Mouse (Mus musculus) midbrain, embryonic 10.5 days (tissue): ENCODE measurements around the gene Hsd17b2. TPM values are rescaled to one million over a fixed set of nuclear protein-coding genes. Genes with fewer than 3 reads are reported as not detected.

Source experiments
- DNase-seq: peaks from one replicate; pipeline ENCODE4 v3.0.0-alpha.2; 2017; ENCODE audit warnings: low spot score
- H3K27ac ChIP-seq: fragments of 300-500 bp; sonication (generic); replicated peaks from 2 replicates; pipeline ENCODE4 v1.5.1; 2016; ENCODE audit warnings: mild to moderate bottlenecking
- H3K27me3 ChIP-seq: fragments of 300-500 bp; sonication (generic); 2 replicates; pipeline ENCODE4 v1.6.1; 2016; ENCODE audit warnings: low read depth, mild to moderate bottlenecking; ENCODE audit not compliant: poor library complexity, severe bottlenecking
- H3K36me3 ChIP-seq: fragments of 300-500 bp; sonication (generic); 2 replicates; pipeline ENCODE4 v1.6.1; 2016; ENCODE audit warnings: mild to moderate bottlenecking, moderate library complexity
- H3K4me1 ChIP-seq: fragments of 300-500 bp; sonication (generic); 2 replicates; pipeline ENCODE4 v1.6.1; 2016
- H3K4me3 ChIP-seq: fragments of 300-500 bp; sonication (generic); 2 replicates; pipeline ENCODE4 v1.5.1; 2016; ENCODE audit warnings: mild to moderate bottlenecking, moderate library complexity
- H3K9me3 ChIP-seq: fragments of 300-500 bp; sonication (generic); replicated peaks from 2 replicates; pipeline ENCODE4 v1.6.1; 2016; ENCODE audit warnings: mild to moderate bottlenecking
- WGBS: fragments of 180-500 bp; shearing (Covaris S2); methylation state at CpG from one replicate; pipeline ENCODE4 v1.1.7; 2016; 5-methylcytosine and 5-hydroxymethylcytosine counted together
- polyA plus RNA-seq: library from polyadenylated mRNA; unstranded; fragments of >200 nt; fragmentation: Nextera tagmentation; extraction: Ambion mirVana; gene quantifications from 2 replicates; pipeline ENCODE4 v1.2.1, GENCODE M21; 2016

Gene Hsd17b2
- polyA plus RNA-seq, 1 experiment from 2014 or later = 0.17 TPM

GRCm38 (mm10) chr8:117786428-117786827 is 84.7 kb downstream of the Hsd17b2 start:
- no peak for DNase-seq
- Histone ChIP-seq H3K27me3 (no peaks in the 10 kb centered on the region), H3K9me3 (peaks cover 15% of the 10 kb centered on the region), H3K36me3 (peaks cover 51% of the 10 kb centered on the region), H3K4me1 (no peaks in the 10 kb centered on the region), H3K4me3 (no peak overlapping the region), H3K27ac (no peak overlapping the region)
- 87% methylated on average over 3 of the region's 3 CpGs for WGBS

- H3K9me3 ChIP-seq = peaks cover 4% of the 10 kb centered on the region; the same call in 1 of the 2 replicates
- H3K4me1 ChIP-seq = peaks cover 10% of the 10 kb centered on the region; the same call in 1 of the 2 replicates
- no peak overlapping the region for H3K4me3 ChIP-seq
- DNase-seq = peak; percentile 34
- H3K27ac ChIP-seq = no peak overlapping the region
- WGBS = 78% methylated on average over 19 of the region's 19 CpGs
- peaks cover 100% of the 10 kb centered on the region for H3K36me3 ChIP-seq
- no peaks in the 10 kb centered on the region for H3K27me3 ChIP-seq
These were observed 91.0 kb downstream of the Hsd17b2 start for GRCm38 (mm10) chr8:117792616-117793144.

GRCm38 (mm10) chr8:117794581-117794980 is 92.9 kb downstream of the Hsd17b2 start:
- Histone ChIP-seq H3K4me1 (peaks cover 10% of the 10 kb centered on the region; the same call in 1 of the 2 replicates), H3K9me3 (no peaks in the 10 kb centered on the region), H3K27ac (no peak overlapping the region), H3K4me3 (no peak overlapping the region), H3K27me3 (no peaks in the 10 kb centered on the region), H3K36me3 (peaks cover 100% of the 10 kb centered on the region)
- DNase-seq = no peak
- WGBS = 93% methylated on average over 10 of the region's 10 CpGs

- Histone ChIP-seq H3K9me3 (no peaks in the 10 kb centered on the region), H3K4me3 (no peak overlapping the region), H3K4me1 (peaks cover 25% of the 10 kb centered on the region), H3K27me3 (no peaks in the 10 kb centered on the region), H3K27ac (no peak overlapping the region), H3K36me3 (peaks cover 81% of the 10 kb centered on the region)
- no peak for DNase-seq
- 96% methylated on average over 15 of the region's 15 CpGs for WGBS
These were observed 94.8 kb downstream of the Hsd17b2 start for GRCm38 (mm10) chr8:117796464-117796863.

- no peak overlapping the region for H3K27ac ChIP-seq
- H3K4me1 ChIP-seq = peaks cover 25% of the 10 kb centered on the region
- 92% methylated on average over 2 of the region's 2 CpGs for WGBS
- no peak for DNase-seq
- H3K9me3 ChIP-seq = no peaks in the 10 kb centered on the region
- peaks cover 65% of the 10 kb centered on the region for H3K36me3 ChIP-seq
- H3K4me3 ChIP-seq = no peak overlapping the region
- peaks cover under 1% of the 10 kb centered on the region; the same call in 1 of the 2 replicates for H3K27me3 ChIP-seq
These were observed 96.4 kb downstream of the Hsd17b2 start for GRCm38 (mm10) chr8:117798066-117798465.

- peak within 1 kb of the TSS; percentile 96 for H3K27ac ChIP-seq
- H3K36me3 ChIP-seq = peaks cover 29% of the 10 kb centered on the region
- H3K4me3 ChIP-seq = peak within 1 kb of the TSS; percentile 83
- H3K27me3 ChIP-seq = peaks cover 10% of the 10 kb centered on the region
- peaks cover 22% of the 10 kb centered on the region for H3K4me1 ChIP-seq
- DNase-seq = peak; percentile 98
- H3K9me3 ChIP-seq = no peaks in the 10 kb centered on the region
- WGBS = under 1% methylated on average over 65 of the region's 65 CpGs
These were observed 100.0 kb downstream of the Hsd17b2 start, which contains the start of gene Mphosph6 for GRCm38 (mm10) chr8:117801443-117802298. Mphosph6 (minus strand) TSS chr8:117801943.

- H3K36me3 ChIP-seq = peaks cover 23% of the 10 kb centered on the region
- no peak for DNase-seq
- WGBS = 3% methylated on average over 11 of the region's 11 CpGs
- H3K9me3 ChIP-seq = no peaks in the 10 kb centered on the region
- H3K4me1 ChIP-seq = peaks cover 22% of the 10 kb centered on the region
- peak overlapping the region; percentile 83 for H3K4me3 ChIP-seq
- peaks cover 10% of the 10 kb centered on the region for H3K27me3 ChIP-seq
- peak overlapping the region; percentile 96 for H3K27ac ChIP-seq
These were observed 100.6 kb downstream of the Hsd17b2 start for GRCm38 (mm10) chr8:117802299-117802689.

- Histone ChIP-seq H3K27ac (no peak overlapping the region), H3K36me3 (no peaks in the 10 kb centered on the region), H3K4me1 (peaks cover 15% of the 10 kb centered on the region), H3K9me3 (no peaks in the 10 kb centered on the region), H3K4me3 (no peak overlapping the region), H3K27me3 (peaks cover 10% of the 10 kb centered on the region)
- 87% methylated on average over 5 of the region's 5 CpGs for WGBS
- DNase-seq = no peak
These were observed 103.7 kb downstream of the Hsd17b2 start for GRCm38 (mm10) chr8:117805419-117805818.

Other genes starting within 250 kb of the Hsd17b2 start
- 3.5 and 3.8 TPM in 2 replicates for gene Plcg2, start 203.6 kb upstream of the Hsd17b2 start, polyA plus RNA-seq
- gene Sdr42e1, start 28.2 kb upstream of the Hsd17b2 start, polyA plus RNA-seq = 0.46 and 0.65 TPM in 2 replicates
- gene Mphosph6, start 100.0 kb downstream of the Hsd17b2 start, polyA plus RNA-seq = 60.5 and 61.4 TPM in 2 replicates